Comparison of ENCODE assay signal across 19 mouse cellular contexts in the genomic region with DNA sequence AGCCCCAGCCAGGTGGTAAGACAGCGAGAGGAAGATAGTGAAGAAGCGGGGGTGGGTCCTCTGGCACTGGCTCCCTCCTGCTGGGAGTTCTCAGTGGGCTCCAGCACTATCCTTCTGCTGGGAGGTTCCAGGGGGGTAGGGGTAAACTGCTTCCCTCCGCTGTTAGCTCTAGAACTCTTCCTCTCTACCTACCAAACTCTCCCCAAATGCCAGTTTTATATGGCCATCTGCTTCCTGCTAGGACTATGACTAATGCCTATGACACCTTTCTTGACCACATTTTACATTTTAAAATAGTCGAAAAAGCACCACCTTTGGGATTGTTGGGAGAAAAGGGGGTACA. TPM values are rescaled to one million over a fixed set of nuclear protein-coding genes. Genes with fewer than 3 reads are reported as not detected.
DNase-seq lines count a peak whose midpoint lies in the region; ATAC-seq and TF ChIP-seq lines count a peak whose summit lies in the region.
"Had no signal": no experiment of that assay in that cellular context is flagged by ENCODE, and none has a peak within 500 bp of the region (broad histone marks: within the 10 kb centered on the region; RNA-seq: fewer than 3 reads in every experiment).

No protein-coding gene starts in this region.

- no peaks in the 10 kb centered on the region for H3K9me3 ChIP-seq in intestine, embryonic 15.5 days
- H3K9me3 ChIP-seq in intestine, postnatal 0 days (ENCODE audit: control insufficient read depth) = 0 out of 2 replicates have a peak, but pooled peaks cover 7% of the 10 kb centered on the region
- H3K9me3 ChIP-seq in hindbrain, embryonic 14.5 days (ENCODE audit: control insufficient read depth, low read length) = no peaks in the 10 kb centered on the region
- H3K9me3 ChIP-seq: hindbrain, embryonic 15.5 days had no signal

- no peak overlapping the region for H3K4me3 ChIP-seq in intestine, embryonic 15.5 days (replicated peaks)
- no peak overlapping the region for H3K4me3 ChIP-seq in intestine, postnatal 0 days (ENCODE audit: low read depth, low read length)
- no peak overlapping the region for H3K4me3 ChIP-seq in spleen, adult 2 months (ENCODE audit: extremely low read depth, insufficient read depth, insufficient read length)
- no peak overlapping the region for H3K4me3 ChIP-seq in bone marrow macrophage, adult 2 months (ENCODE audit: insufficient read depth, low read length)
- no peak overlapping the region for H3K4me3 ChIP-seq in hindbrain, embryonic 14.5 days (replicated peaks; ENCODE audit: low read length)
- H3K4me3 ChIP-seq: erythroblast, embryonic 14.5 days; hindbrain, embryonic 15.5 days; midbrain, embryonic 13.5 days; neural tube, embryonic 12.5 days had no signal

- no peak overlapping the region for H3K9ac ChIP-seq in intestine, embryonic 15.5 days
- H3K9ac ChIP-seq in intestine, postnatal 0 days (ENCODE audit: low read depth, low read length) = no peak overlapping the region
- H3K9ac ChIP-seq in hindbrain, embryonic 14.5 days = no peak overlapping the region
- H3K9ac ChIP-seq: hindbrain, embryonic 15.5 days; midbrain, embryonic 13.5 days; neural tube, embryonic 12.5 days had no signal

- TF ChIP-seq POLR2A in spleen, adult 2 months (IDR thresholded peaks at IDR 0.05; ENCODE audit: low read depth, low read length) = no peak
- TF ChIP-seq POLR2A in bone marrow macrophage, adult 2 months (IDR thresholded peaks at IDR 0.05; ENCODE audit: borderline replicate concordance, low read depth, low read length) = no peak

- H3K4me2 ChIP-seq in intestine, embryonic 15.5 days (replicated peaks) = no peak overlapping the region
- H3K4me2 ChIP-seq in intestine, postnatal 0 days (replicated peaks; ENCODE audit: low read depth) = no peak overlapping the region
- no peak overlapping the region for H3K4me2 ChIP-seq in hindbrain, embryonic 14.5 days (replicated peaks)
- H3K4me2 ChIP-seq: heart, embryonic 11.5 days; hindbrain, embryonic 15.5 days; midbrain, embryonic 13.5 days; neural tube, embryonic 12.5 days had no signal

- no peak overlapping the region for H3K27ac ChIP-seq in intestine, embryonic 15.5 days
- no peak overlapping the region for H3K27ac ChIP-seq in intestine, postnatal 0 days (ENCODE audit: low read depth, low read length)
- peak overlapping the region; percentile 62 for H3K27ac ChIP-seq in spleen, adult 2 months (ENCODE audit: insufficient read depth, low read length)
- H3K27ac ChIP-seq in bone marrow macrophage, adult 2 months (ENCODE audit: insufficient read depth, low read depth, low read length) = peak overlapping the region; percentile 59
- no peak overlapping the region for H3K27ac ChIP-seq in hindbrain, embryonic 14.5 days
- H3K27ac ChIP-seq: hindbrain, embryonic 15.5 days; kidney, postnatal 0 days; midbrain, embryonic 13.5 days; neural tube, embryonic 12.5 days had no signal

- ATAC-seq in intestine, embryonic 15.5 days = 0 out of 2 replicates have a peak, but pooled peaks have one; percentile 3
- no peak for ATAC-seq in intestine, postnatal 0 days
- peak; percentile 17; the same call in 1 of the 2 replicates for ATAC-seq in megakaryocyte, adult 5-6 weeks (ENCODE audit: poor library complexity, severe bottlenecking)
- ATAC-seq in hindbrain, embryonic 14.5 days (ENCODE audit: low FRiP score) = no peak
- ATAC-seq: forebrain, embryonic 14.5 days; midbrain, embryonic 13.5 days; Patski had no signal

- DNase-seq in spleen, adult 2 months (ENCODE audit: low read depth in 1 of 2, low spot score in 2 of 2) = no peak
- DNase-seq in spleen, postnatal 4 days (ENCODE audit: low spot score in 2 of 2) = no peak
- no peak for DNase-seq in hindbrain, embryonic 14.5 days (ENCODE audit: low spot score)
- DNase-seq in kidney, adult 11 months = no peak
- DNase-seq: cerebellum, adult 2 months; layer of hippocampus, postnatal 36 days; left cerebral cortex, postnatal 4 days had no signal

- no peaks in the 10 kb centered on the region for H3K27me3 ChIP-seq in intestine, embryonic 15.5 days (replicated peaks)
- H3K27me3 ChIP-seq in intestine, postnatal 0 days (replicated peaks; ENCODE audit: control insufficient read depth, insufficient read depth, low read length) = no peaks in the 10 kb centered on the region
- no peaks in the 10 kb centered on the region for H3K27me3 ChIP-seq in spleen, adult 2 months (ENCODE audit: control insufficient read depth, insufficient read depth, low read length)
- H3K27me3 ChIP-seq in hindbrain, embryonic 14.5 days (ENCODE audit: control insufficient read depth, insufficient read depth, low read length) = no peaks in the 10 kb centered on the region
- H3K27me3 ChIP-seq: hindbrain, embryonic 15.5 days; midbrain, embryonic 13.5 days; neural tube, embryonic 12.5 days; Patski had no signal

- no peaks in the 10 kb centered on the region for H3K4me1 ChIP-seq in intestine, embryonic 15.5 days (replicated peaks)
- no peaks in the 10 kb centered on the region; the same call in 1 of the 2 replicates for H3K4me1 ChIP-seq in intestine, postnatal 0 days (replicated peaks; ENCODE audit: control insufficient read depth, insufficient read depth, low read length)
- peaks cover 40% of the 10 kb centered on the region for H3K4me1 ChIP-seq in spleen, adult 2 months (ENCODE audit: control insufficient read depth, insufficient read depth, insufficient read length)
- H3K4me1 ChIP-seq in bone marrow macrophage, adult 2 months (ENCODE audit: control insufficient read depth, insufficient read depth, low read length) = peaks cover 52% of the 10 kb centered on the region
- no peaks in the 10 kb centered on the region for H3K4me1 ChIP-seq in hindbrain, embryonic 14.5 days (replicated peaks; ENCODE audit: control insufficient read depth, insufficient read depth, low read length)

- 75% methylated on average over 4 of the region's 4 CpGs for WGBS in intestine, embryonic 15.5 days
- WGBS in intestine, postnatal 0 days = 69% methylated on average over 4 of the region's 4 CpGs
- WGBS in spleen, adult 2 months = 52% methylated on average over 4 of the region's 4 CpGs
- 76% methylated on average over 4 of the region's 4 CpGs for WGBS in hindbrain, embryonic 14.5 days

- no peaks in the 10 kb centered on the region for H3K36me3 ChIP-seq in intestine, embryonic 15.5 days
- no peaks in the 10 kb centered on the region for H3K36me3 ChIP-seq in intestine, postnatal 0 days (ENCODE audit: control insufficient read depth, insufficient read depth)
- H3K36me3 ChIP-seq in spleen, adult 2 months (ENCODE audit: control insufficient read depth, insufficient read depth, low read length) = peaks cover 4% of the 10 kb centered on the region
- no peaks in the 10 kb centered on the region for H3K36me3 ChIP-seq in hindbrain, embryonic 14.5 days (replicated peaks; ENCODE audit: control insufficient read depth, insufficient read depth)
- H3K36me3 ChIP-seq: hindbrain, embryonic 15.5 days; midbrain, embryonic 13.5 days; neural tube, embryonic 12.5 days had no signal

- TF ChIP-seq CTCF in intestine, postnatal 0 days (IDR thresholded peaks at IDR 0.05; ENCODE audit: low read depth) = no peak
- no peak for TF ChIP-seq CTCF in spleen, adult 2 months (IDR thresholded peaks at IDR 0.05; ENCODE audit: extremely low read depth, insufficient read depth, insufficient read length, insufficient replicate concordance)
- TF ChIP-seq CTCF in bone marrow macrophage, adult 2 months (IDR thresholded peaks at IDR 0.05; ENCODE audit: low read depth, low read length) = no peak

RNA-seq across cellular contexts. Expression of a gene that starts 39.5 kb away (rescaled TPM):
- polyA plus RNA-seq in intestine, embryonic 15.5 days (2015; fragmentation: Nextera tagmentation; extraction: Ambion mirVana) = 4.0 and 4.3 TPM in 2 replicates
- 2.5 and 3.1 TPM in 2 replicates for polyA plus RNA-seq in intestine, postnatal 0 days (2015; fragmentation: Nextera tagmentation; extraction: Ambion mirVana)
- polyA plus RNA-seq in spleen, adult 2 months (2012; rRNA removed) = 204 and 282 TPM in 2 replicates
- polyA plus RNA-seq in bone marrow macrophage, adult 2 months (2012; ENCODE audit: insufficient read depth, insufficient read length, missing spikeins) = 174 and 202 TPM in 2 replicates
- total RNA-seq in megakaryocyte, adult 5-6 weeks (2015) = 99.6 and 105 TPM in 2 replicates
- 88.0 and 148 TPM in 2 replicates for total RNA-seq in megakaryocyte, adult 5-6 weeks (2017)
- polyA plus RNA-seq in hindbrain, embryonic 14.5 days (2014; fragmentation: Nextera tagmentation; extraction: Ambion mirVana) = 3.4 and 4.6 TPM in 2 replicates

Comparison
In these comparisons a context has a peak if more than half of its experiments do, and no peak if none do; other contexts are left out.
1. ATAC-seq: peak in intestine, embryonic 15.5 days (single experiment) and megakaryocyte, adult 5-6 weeks (single experiment); none in intestine, postnatal 0 days (single experiment) and hindbrain, embryonic 14.5 days (single experiment).
2. H3K27ac ChIP-seq: peak in spleen, adult 2 months (single experiment) and bone marrow macrophage, adult 2 months (single experiment); none in intestine, embryonic 15.5 days (single experiment), intestine, postnatal 0 days (single experiment) and hindbrain, embryonic 14.5 days (single experiment).
3. RNA of a gene that starts 39.5 kb away (polyA plus RNA-seq): 204 to 282 TPM in spleen, adult 2 months and 174 to 202 TPM in bone marrow macrophage, adult 2 months; 4.0 to 4.3 TPM in intestine, embryonic 15.5 days, 3.4 to 4.6 TPM in hindbrain, embryonic 14.5 days and 2.5 to 3.1 TPM in intestine, postnatal 0 days; every median in the first group is over 10 times any median in the second.